Mouse (Mus musculus): ENCODE measurements around the gene Top3a. TPM values are rescaled to one million over a fixed set of nuclear protein-coding genes. Genes with fewer than 3 reads are reported as not detected.
A peak's percentile ranks its signal among the peaks of the same experiment; 100 is the strongest.

The Top3a gene
- polyA plus RNA-seq, 1 experiment from 2014 or later = 3.2 TPM

DNA sequence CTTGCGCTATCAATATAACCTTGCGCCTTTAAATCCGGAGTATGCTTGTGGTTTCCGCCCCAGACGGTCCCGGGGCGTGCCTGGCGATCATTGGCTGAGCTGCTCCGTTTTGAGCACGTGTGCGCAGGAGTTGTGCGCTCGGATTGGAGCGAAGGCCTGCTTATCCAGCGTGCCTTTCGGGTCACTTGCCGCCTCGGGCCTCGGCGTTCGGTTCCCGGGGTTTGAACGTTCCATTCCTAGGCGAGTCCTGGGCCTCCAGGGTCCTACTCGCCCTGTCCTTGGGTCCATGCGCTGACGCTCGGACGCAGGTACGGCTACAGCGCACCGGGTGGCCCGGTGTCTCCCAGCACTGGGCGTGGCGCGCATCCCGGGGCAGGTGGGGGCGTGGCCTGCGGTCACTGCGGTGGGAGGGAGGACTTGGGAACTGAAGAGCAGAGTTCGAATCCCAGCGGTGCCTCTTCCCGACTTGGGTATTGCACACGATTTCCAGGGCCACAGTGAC lies 48.9 kb downstream of the Top3a start, which contains the start of gene Mief2:
Gene Mief2 (plus strand): TSS at position 139 of the 502 bp plus-strand sequence.
- Histone ChIP-seq H3K27ac (ENCODE audit: low read depth) (peak within 1 kb of the TSS; percentile 87), H3K4me2 (ENCODE audit: low read depth, low read length) (peak within 1 kb of the TSS; percentile 83), H3K27me3 (ENCODE audit: insufficient read depth, low read length) (no peaks in the 10 kb centered on the region), H3K4me1 (ENCODE audit: insufficient read depth) (peaks cover 26% of the 10 kb centered on the region), H3K4me3 (ENCODE audit: low read depth, low read length) (peak within 1 kb of the TSS; percentile 73), H3K9ac (replicated peaks) (peak within 1 kb of the TSS; percentile 80), H3K36me3 (replicated peaks; ENCODE audit: insufficient read depth, low read length) (peaks cover 12% of the 10 kb centered on the region), H3K9me3 (ENCODE audit: low read length) (no peaks in the 10 kb centered on the region)
- DNase-seq (peak; percentile 92), ATAC-seq (peak; percentile 90)
- WGBS (ENCODE audit: insufficient replicate concordance) = under 1% methylated on average over 44 of the region's 44 CpGs
- TF ChIP-seq EP300 (IDR thresholded peaks at IDR 0.05; ENCODE audit: low read depth) (no peak), CTCF (IDR thresholded peaks at IDR 0.05; ENCODE audit: low read depth) (no peak)

GRCm38 (mm10) chr11:60727392-60728140 lies 49.6 kb downstream of the Top3a start:
- no peak for DNase-seq
- peaks cover 26% of the 10 kb centered on the region for H3K4me1 ChIP-seq (ENCODE audit: insufficient read depth)
- peak; percentile 24 for ATAC-seq
- H3K36me3 ChIP-seq (replicated peaks; ENCODE audit: insufficient read depth, low read length) = peaks cover 18% of the 10 kb centered on the region
- no peak for TF ChIP-seq CTCF (IDR thresholded peaks at IDR 0.05; ENCODE audit: low read depth)
- no peak for TF ChIP-seq EP300 (IDR thresholded peaks at IDR 0.05; ENCODE audit: low read depth)
- H3K9me3 ChIP-seq (ENCODE audit: low read length) = no peaks in the 10 kb centered on the region
- 9% methylated on average over 12 of the region's 12 CpGs for WGBS (ENCODE audit: insufficient replicate concordance)
- peak overlapping the region; percentile 80 for H3K9ac ChIP-seq (replicated peaks)
- H3K27ac ChIP-seq (ENCODE audit: low read depth) = peak overlapping the region; percentile 87
- peak overlapping the region; percentile 73 for H3K4me3 ChIP-seq (ENCODE audit: low read depth, low read length)
- peak overlapping the region; percentile 83 for H3K4me2 ChIP-seq (ENCODE audit: low read depth, low read length)
- no peaks in the 10 kb centered on the region for H3K27me3 ChIP-seq (ENCODE audit: insufficient read depth, low read length)

- Histone ChIP-seq H3K9ac (replicated peaks) (peak within 1 kb of the TSS; percentile 80), H3K9me3 (ENCODE audit: low read length) (no peaks in the 10 kb centered on the region), H3K27me3 (ENCODE audit: insufficient read depth, low read length) (no peaks in the 10 kb centered on the region), H3K27ac (ENCODE audit: low read depth) (peak within 1 kb of the TSS; percentile 87), H3K4me2 (ENCODE audit: low read depth, low read length) (peak within 1 kb of the TSS; percentile 83), H3K36me3 (replicated peaks; ENCODE audit: insufficient read depth, low read length) (peaks cover 25% of the 10 kb centered on the region), H3K4me1 (ENCODE audit: insufficient read depth) (peaks cover 26% of the 10 kb centered on the region), H3K4me3 (ENCODE audit: low read depth, low read length) (peak within 1 kb of the TSS; percentile 73)
- TF ChIP-seq EP300 (IDR thresholded peaks at IDR 0.05; ENCODE audit: low read depth) (no peak), CTCF (IDR thresholded peaks at IDR 0.05; ENCODE audit: low read depth) (peak; percentile 72)
- ATAC-seq = peak; percentile 80
- 1% methylated on average over 47 of the region's 71 CpGs for WGBS (ENCODE audit: insufficient replicate concordance)
- peak; percentile 89 for DNase-seq
Observed at GRCm38 (mm10) chr11:60726601-60727391, 50.4 kb downstream of the Top3a start, which contains the start of gene Flii. Gene Flii (minus strand): TSS chr11:60727263.

DNA sequence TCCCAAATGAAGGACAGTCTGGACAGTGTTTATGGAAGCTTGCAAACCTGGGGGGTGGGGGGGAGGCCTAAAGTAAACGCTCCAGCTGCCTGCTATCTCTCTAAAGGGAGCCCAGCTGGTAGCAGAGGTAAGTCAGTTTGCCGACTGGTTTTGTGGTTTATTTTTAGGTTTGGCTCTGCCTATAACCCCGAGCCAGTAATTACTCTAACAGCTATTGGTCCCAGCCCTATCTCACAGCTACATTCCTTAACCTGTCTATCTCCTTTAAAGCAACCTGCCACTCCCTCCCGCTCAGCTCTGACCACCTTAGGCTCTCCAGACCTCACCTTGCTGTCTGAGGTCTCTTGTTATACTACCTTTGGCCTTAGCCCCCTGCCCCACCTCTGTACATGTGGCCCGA lies 57.9 kb downstream of the Top3a start:
- no peak overlapping the region for H3K27ac ChIP-seq (ENCODE audit: low read depth)
- no peak overlapping the region for H3K4me3 ChIP-seq (ENCODE audit: low read depth, low read length)
- no peaks in the 10 kb centered on the region for H3K27me3 ChIP-seq (ENCODE audit: insufficient read depth, low read length)
- TF ChIP-seq CTCF (IDR thresholded peaks at IDR 0.05; ENCODE audit: low read depth) (no peak), EP300 (IDR thresholded peaks at IDR 0.05; ENCODE audit: low read depth) (no peak)
- ATAC-seq (no peak), DNase-seq (no peak)
- H3K4me1 ChIP-seq (ENCODE audit: insufficient read depth) = no peaks in the 10 kb centered on the region
- H3K9ac ChIP-seq (replicated peaks) = no peak overlapping the region
- H3K36me3 ChIP-seq (replicated peaks; ENCODE audit: insufficient read depth, low read length) = peaks cover 81% of the 10 kb centered on the region
- no peaks in the 10 kb centered on the region for H3K9me3 ChIP-seq (ENCODE audit: low read length)
- H3K4me2 ChIP-seq (ENCODE audit: low read depth, low read length) = no peak overlapping the region
- WGBS (ENCODE audit: insufficient replicate concordance) = 58% methylated on average over 5 of the region's 5 CpGs

GRCm38 (mm10) chr11:60715833-60716232 lies 61.3 kb downstream of the Top3a start:
- no peak for ATAC-seq
- H3K36me3 ChIP-seq (replicated peaks; ENCODE audit: insufficient read depth, low read length) = peaks cover 84% of the 10 kb centered on the region

More at GRCm38 (mm10) chr11:60715833-60716232, 61.3 kb downstream of the Top3a start:
- no peak for TF ChIP-seq EP300 (IDR thresholded peaks at IDR 0.05; ENCODE audit: low read depth)
- no peak for TF ChIP-seq CTCF (IDR thresholded peaks at IDR 0.05; ENCODE audit: low read depth)
- Histone ChIP-seq H3K27ac (ENCODE audit: low read depth) (no peak overlapping the region), H3K9ac (replicated peaks) (no peak overlapping the region), H3K4me2 (ENCODE audit: low read depth, low read length) (no peak overlapping the region), H3K4me1 (ENCODE audit: insufficient read depth) (no peaks in the 10 kb centered on the region), H3K9me3 (ENCODE audit: low read length) (no peaks in the 10 kb centered on the region), H3K4me3 (ENCODE audit: low read depth, low read length) (no peak overlapping the region), H3K27me3 (ENCODE audit: insufficient read depth, low read length) (no peaks in the 10 kb centered on the region)
- WGBS (ENCODE audit: insufficient replicate concordance) = 92% methylated on average over 5 of the region's 5 CpGs
- no peak for DNase-seq
